Mouse (Mus musculus) frontal cortex, postnatal 36 days (tissue): ENCODE results near the gene Slc6a5.
"Not testable (repeated sequence)": the region's sequence is repeated elsewhere in the genome, so short reads cannot be mapped to it uniquely, and the experiment has no call there.

Experiments
- DNase-seq, 2 experiments: peaks; one replicate each; pipeline ENCODE4 v3.0.0; 2022; ENCODE audit warnings: low spot score in 2 of 2

Gene Slc6a5

DNA sequence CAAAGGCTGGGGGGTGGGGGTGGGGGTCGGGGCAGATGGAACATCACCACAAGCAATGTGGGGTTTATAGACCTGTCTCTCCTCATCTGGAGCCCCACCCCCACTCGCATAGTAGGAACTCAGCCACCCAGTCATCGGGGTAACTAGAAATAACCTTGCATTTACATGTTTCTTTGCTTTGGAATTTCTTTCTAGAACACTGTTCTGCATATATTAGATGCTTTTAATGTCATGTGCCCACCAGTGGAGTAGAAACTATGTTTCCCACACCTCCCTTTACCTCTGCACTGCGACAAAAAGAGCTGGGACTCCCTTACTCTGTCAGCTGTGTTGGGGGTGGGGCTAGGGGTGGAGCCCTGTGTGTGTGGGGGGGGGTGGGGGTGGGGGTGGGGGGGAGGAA lies 3.2 kb downstream of the Slc6a5 start:
- no peak for DNase-seq

DNA sequence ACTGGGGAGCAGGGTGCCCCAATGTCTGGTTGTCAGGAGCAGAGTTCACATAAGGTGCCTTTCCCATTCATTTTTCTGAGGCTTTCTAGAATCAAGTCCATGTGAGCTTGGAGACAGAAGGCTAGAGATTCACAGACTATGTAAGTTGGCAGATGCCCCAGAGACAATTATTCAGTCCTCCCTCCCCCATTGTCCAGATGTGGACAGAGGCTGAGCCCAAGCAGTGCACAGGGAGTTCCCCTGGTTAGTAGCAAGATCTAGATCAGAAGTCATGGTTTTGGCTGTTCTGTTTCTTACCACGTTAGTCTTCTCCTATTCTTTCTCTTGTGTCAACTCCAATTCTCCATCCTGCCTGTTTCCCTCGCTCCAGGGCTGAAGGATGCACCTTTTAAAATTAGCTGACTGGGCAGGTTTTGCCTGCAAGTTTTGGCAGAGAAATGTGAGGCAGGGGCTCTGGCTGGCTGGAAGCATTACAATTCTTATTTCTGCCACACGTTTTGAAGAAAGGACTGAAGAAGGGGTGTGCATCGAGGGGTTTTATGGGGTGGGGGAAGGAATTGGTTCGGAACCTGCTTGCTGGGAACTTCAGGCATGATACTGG lies 3.9 kb downstream of the Slc6a5 start:
- no peak for DNase-seq

DNA sequence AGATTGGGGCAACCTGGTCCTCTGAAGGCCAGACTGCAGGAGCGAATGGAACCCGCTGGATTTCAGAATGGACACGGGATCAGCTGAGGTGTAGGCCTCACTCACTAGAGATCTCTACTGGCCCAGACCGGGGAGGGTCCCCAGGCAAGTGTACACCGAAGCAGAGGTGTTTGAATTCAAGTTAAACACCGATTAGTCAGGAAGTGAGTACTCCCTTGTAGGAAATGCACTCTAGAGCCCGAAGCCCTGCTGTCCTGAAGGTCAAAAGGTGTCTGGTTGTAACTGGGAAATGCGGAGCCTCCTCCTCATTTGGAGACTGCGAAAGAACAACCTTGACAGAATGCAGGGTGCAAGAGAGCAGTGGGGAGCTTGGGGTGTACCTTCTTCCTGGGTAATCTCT lies 5.0 kb downstream of the Slc6a5 start:
- no peak for DNase-seq

DNA sequence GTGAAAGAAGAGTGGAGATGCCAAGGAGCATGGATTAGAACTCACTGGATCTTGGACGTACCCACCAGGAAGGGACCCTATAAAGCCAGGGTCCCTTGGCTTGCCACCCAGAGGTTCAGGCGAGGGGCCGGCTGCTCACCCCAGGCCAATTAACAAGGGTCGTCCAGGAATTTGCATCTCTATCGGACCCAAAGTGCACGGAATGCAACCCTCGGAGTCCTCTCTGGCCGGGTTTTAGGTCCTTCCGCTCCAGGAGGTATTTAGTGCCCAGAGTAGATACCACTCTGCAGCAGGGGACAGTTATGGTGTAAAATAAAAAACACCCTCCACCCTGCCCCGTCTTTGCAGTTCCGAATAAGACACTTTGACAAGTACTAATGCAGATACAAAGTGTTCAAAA lies 5.5 kb downstream of the Slc6a5 start:
- DNase-seq: no peak

DNA sequence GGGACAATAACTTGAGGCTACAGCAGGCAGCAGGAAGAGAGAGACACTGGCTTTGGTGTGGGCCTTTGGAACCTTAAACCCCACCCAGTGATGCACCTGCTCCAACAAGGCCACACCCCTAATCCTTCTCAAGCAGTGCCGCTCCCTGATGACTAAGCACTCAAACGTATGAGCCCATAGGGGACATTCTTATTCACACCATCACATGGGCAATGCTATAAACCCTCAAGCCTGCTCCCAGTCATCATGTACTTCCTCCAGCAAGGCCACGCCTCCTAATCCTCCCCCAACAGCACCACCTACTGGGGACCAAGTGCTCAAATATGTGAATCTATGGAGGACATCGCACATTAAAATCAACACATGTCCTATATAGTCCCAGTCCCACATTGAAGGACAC lies 9.5 kb downstream of the Slc6a5 start:
- no peak for DNase-seq

DNA sequence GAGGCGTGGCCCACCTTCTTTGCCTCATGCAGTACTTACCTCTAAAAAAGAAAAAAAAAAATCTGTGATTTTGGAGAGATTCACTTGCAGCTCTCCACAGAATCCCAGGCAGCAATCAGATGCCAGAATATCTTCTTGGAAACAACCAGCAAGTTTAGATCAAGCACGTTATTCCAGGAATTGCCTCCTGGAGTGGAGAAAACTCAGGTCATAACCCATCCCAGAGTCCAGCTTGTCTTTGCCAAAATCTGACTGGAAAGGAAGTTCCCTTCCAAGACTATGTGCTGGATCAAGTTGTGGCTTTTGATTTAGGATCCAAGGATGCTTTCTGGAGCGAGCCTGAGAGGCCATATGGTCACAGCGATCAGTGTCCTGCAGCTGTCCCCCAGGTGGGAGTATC lies 10.8 kb downstream of the Slc6a5 start:
- DNase-seq: no peak

DNA sequence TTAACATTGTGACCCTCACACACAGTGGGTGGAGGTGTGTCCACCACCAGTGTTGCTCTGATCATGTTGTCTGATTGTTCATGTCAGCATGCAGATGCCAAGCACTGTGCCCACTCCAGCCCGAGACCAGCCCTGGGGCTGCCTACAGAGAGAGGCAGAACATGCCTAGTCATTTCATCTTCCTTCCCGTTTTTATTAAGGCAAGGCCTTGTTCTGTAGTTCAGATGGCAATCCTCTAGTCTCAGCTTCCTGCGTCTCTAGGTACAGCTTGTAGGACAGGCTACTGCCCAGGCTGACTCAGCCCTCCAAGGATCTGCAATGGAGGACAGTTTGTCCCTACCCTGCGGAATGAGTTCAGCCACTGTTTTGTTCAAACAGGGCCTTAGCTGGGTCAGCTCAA lies 13.0 kb downstream of the Slc6a5 start:
- no peak for DNase-seq

DNA sequence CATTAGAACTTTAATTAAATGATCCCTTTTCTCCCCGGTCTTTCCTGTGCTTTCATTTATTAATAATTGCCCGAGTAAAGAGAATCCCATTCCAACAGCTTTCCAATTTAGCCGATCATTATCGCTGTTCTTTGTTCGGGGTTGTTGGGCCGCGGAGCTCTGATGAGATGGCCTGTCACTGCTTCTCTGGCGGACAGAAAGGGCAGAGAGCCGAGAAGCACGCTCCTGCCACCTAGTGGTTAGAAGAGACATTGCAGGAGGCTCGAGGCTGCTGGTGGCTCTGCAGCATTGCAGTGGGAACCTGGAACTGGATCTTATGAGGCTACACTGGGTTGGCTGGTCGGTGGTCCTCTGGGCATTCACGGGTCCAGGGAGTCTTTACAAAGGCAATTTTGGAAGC lies 13.4 kb downstream of the Slc6a5 start:
- DNase-seq: peak; percentile 73 to 93

DNA sequence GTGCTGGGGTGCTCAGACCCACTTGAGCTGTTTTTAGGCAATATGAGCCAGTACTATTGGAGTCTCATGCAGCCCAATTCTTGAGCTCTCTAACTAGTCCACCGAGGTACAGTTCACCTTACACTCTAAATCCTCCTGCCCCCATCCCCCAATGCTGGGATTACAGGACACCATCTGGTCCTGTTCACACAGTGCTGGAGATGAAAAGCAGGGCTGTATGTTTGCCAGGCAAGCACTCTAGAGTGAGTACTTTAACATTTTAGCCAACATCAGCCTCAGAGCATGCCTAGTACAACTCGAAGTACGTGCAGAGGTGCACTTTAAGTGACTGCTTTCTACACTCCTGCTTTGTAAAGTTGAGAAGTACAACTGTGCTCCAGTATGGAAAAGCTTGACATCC lies 18.6 kb downstream of the Slc6a5 start:
- DNase-seq: no peak

DNA sequence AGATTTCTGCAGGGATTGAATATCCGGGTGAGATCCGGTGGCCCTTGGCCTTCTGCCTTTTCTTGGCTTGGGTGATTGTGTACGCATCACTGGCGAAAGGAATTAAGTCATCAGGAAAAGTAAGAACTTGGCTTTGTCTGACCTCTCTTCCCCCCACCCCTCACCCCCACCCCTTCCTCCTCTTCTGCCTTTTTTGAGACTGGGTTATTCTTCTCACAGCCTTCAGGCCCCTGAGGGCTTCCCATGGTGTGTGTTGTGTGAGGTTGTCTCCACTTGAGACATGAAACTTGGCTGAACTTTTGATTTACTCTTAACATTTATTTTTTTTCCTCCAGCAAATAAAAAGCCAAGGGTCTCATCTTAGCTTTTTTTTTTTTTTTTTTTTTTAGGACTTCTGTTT lies 20.1 kb downstream of the Slc6a5 start:
- no peak for DNase-seq

DNA sequence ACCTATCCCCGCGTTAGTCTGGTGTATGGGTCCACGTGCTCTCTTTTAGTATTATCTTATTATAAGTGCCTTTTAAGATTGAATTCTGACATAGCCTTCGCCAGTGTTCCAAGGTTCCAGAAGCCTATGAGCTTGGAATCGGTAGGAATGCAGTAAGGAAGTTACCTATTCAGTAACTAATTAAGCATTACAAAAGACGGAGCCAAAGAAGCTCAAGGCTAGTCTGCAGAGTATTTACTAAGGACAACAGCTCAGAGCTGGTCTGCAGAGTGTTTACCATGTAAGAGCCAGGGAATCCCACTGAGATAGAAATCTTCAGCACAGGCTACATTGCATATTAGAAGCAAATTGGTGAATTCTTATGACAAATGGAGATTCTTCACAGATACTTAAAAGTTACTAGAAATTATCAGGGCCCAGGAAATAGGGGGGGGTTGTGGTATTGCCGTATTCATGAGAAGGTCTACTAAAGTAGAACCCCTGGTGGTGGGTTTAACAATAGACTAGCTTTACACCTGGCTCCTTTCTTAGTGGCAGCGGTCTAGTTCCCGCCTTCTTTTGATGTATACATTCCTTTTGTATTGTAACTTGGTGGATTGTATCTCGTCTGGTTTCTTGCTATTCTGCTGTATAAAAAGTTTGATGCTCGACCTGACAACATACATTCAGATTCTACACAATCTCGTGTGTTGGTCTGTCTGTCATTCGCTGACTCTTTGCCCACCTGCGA lies 23.6 kb downstream of the Slc6a5 start:
- DNase-seq: not testable (repeated sequence)

DNA sequence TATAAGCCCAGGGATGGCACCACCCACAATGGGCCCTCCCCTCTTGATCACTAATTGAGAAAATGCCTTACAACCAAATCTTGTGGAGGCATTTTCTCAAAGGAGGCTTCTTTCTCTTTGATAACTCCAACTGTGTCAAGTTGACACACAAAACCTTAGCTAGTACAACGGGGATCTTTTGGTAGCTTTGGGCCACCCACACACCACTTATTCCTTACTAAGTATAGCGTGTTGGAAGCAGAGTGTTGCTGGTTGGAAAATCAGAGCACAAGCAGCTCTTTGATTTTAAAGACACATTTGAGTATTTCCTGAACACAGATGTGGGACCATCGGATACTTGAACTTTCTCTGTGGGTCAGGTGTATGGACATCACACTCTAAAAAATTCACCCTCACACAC lies 26.9 kb downstream of the Slc6a5 start:
- peak in 1 of 2 experiments; percentile 44 for DNase-seq

DNA sequence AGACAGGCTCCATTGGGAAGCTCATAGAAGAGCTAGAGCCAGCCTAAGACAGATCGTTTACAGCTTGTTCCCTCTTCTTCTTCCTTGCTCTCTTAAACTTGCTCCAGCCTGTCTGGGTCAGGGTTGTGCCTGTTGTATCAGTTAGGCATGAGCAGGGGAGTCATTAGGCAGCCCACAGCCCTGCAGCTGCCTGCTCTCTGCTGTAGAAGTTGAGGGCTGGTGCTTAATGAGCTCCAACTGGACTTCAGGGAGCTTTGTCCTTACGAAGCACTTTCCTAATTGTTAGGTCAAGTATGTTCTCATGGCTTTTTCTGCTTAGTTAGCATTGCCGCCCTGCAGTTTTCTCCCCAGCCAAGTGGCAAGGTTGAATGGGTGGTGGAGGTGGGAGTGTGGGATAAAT lies 32.1 kb downstream of the Slc6a5 start:
- no peak for DNase-seq

DNA sequence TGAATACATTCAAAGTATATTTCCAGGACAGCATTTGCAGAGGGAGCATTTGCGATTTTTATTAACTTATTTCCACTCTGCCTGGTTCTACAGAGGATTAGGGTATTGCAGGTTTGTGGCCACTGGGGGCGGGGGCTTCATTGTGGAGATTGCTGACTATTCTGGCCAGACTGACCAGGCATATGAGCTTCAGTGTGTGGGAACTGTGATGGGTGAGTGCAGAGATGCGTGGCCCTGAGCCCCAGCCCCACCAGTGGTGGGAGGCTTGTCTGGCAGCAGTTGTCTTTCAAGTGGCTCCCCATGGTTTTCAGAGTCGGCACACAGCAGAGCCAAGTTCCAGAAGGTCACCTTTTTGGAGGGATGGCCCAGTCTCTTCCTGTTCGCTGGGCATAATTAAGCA lies 32.5 kb downstream of the Slc6a5 start:
- DNase-seq: no peak

DNA sequence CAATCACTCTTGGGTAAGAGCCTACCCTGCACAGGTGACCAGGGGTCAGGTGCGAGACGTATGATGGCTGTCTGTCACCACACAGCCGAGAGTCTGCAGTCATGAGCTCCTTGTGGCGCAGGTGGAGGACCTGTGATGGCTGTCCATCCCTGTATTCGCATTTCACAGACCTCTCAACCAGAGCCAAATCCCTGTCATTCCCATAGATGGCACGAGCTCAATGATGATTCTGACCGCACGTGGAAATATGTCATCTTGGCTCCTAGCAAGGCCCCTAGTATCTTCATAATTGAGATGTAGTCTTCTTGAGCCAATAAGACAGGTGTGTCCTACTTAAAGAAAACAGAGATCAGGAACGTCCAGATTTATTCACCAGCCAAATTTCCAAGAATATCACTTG lies 36.7 kb downstream of the Slc6a5 start:
- DNase-seq: no peak

DNA sequence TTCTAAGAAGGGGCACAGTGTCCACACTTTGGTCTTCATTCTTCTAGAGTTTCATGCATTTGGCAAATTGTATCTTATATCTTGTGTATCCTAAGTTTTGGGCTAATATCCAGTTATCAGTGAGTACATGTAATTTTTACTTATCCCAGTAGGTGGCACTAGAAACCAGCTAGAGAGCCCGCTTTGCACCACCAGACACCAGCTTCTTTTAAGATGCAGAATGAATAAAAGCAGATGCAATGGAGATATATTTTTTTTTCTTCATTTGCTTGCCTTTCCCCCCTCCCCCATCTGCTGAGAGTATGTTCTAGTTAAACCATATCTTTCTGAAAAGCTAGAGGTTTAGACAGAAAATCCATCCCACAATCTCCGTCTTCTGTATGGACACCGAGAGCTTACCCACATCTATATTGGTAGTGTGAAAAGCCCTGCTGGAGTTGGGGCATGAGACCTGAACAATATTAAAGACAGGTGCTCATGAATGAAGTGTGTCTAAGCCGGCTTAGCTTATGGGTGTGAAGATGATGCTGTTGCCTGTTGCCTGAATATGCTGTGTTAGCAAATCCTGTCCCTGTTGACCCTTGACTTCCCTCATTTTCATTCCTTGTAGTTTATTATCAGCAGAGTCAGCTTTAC lies 43.7 kb downstream of the Slc6a5 start:
- peak in 1 of 2 experiments; percentile 56 for DNase-seq

DNA sequence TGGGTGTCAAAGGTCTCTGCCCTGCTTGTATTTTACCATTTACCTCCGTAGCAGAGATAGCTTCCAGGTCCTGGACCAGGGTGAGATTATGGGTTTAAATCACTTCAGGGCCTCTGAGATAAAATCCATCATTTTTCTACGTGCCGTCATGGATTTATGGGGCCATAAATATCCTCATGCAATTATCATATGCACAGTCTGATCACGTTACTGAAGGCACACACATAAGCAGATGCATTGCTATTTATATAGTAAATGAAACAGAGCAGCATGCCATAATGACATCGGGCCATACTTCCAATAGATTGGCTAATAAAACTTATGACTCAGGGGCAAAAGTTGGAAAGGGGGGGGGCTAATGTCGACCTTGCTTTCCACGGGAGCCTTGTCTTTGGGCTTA lies 44.9 kb downstream of the Slc6a5 start:
- no peak for DNase-seq

DNA sequence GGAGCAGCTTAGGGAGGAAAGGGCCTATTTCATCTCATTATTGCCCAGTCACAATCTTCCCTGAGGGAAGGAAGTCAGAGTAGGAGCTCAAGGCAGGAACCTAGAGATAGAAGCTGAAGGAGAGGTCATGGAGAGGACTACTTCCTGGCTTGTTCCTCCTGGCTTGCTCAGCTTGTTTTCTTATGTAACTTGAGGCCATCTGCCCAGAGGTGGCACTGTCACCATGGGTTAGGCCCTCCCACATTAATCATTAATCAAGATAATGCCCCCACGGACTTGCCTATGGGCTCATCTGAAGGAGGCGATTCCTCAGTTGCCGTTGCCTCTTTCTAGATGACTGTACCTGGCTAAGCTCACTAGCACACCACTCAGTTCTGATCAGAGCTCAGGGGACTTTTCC lies 47.2 kb downstream of the Slc6a5 start:
- no peak for DNase-seq

DNA sequence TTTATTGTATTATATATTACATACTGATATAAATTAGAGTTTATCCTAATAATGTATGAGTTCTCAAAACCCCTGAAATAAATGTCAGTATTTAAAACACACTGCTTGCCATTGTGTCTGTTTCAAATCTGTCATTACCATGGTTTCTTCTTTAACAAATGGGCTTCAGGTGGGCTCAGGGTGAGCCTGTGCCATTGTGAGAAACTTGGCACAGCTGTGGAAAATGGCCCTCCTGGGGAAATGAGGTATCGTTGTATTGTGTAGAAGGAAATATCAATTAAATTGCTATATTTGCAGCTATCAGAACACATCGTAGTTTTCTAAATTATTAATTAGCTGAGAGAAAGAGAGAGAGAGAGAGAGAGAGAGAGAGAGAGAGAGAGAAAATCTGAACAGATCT lies 53.8 kb downstream of the Slc6a5 start:
- no peak for DNase-seq

DNA sequence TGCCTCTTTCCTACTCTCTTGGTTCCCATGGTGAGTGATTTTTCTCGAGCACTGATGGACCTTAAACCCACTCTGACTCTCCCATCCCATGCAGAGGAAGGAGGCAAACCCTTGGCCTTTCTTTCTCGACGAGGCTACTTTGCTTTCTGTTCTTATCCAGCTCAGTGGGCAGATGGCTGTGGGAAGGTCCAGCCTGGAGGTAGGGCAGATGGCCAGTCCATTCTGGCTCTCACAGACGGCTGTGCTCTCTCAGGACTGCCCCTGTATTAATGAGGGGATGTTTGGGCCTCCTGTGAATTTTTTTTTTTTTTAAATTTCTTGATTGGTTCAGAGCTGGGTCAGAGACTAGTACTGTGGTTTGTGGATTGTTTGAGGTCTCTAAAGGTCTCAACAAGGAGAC lies 59.6 kb downstream of the Slc6a5 start:
- DNase-seq: no peak

DNA sequence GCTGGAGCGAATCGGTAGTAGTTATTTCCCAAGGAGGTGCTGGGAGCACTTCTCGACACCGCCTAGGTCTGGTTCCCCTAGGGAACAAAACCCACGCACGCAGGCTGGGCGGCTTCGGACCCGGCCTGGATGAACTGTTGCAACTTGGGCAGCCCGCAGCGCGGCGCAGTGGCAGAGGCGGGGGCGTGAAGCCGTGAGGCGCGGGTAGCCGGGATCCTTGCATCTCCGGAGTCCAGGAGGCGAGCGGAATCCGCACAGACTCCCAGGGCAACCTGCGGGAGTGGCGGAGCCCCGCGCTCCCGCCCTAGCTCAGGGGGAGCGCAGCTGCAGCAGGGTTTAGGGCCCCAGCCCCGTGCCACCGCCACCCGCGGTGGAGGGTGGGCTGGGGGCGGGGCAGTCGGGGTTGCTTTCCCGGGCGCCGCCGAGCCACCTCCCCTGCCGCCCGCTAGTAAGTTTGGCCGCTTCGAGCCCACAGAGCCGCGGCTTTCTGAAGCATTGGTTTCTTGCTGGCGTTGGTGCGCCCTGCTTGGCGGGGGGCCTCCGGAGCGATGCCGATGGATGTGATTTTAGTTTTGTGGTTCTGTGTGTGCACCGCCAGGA lies 65.0 kb downstream of the Slc6a5 start, which contains the start of gene Nell1:
Gene Nell1, plus strand, starts transcription at position 24 of the 600 bp plus-strand sequence.
- DNase-seq: peak; percentile 45 to 47

DNA sequence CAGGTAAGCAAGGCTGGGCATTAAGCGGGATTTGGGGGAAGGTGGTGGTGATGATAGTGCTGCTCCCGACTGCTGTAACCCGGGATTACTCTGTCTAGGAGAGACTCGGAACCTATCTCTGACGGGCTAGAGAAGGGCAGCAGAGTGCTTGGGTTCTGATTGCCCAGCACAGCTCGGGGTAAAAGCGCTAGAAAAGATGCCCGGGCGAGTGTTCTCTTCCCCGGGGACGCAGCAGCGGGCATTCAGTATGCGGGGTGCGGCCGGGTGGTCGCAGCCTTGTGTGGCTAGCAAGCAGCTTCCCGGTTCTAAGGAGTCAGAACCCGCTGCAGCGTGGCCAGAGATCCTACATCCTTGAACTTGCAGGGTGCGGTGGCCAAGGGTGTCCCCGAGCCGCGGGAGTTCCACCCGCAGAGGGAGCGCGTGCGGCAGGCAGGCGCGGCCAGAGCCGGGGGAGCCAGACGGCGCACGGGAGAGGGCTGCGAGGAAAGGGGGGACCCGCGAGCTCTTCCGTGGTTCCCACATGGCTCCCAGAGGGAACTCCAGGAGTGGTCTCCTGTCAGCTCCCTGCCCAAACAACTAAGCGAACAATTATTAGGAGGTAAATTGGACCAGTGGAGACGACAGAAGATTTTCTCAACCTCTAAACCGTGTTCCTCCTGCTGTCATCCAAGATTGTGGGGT lies 65.6 kb downstream of the Slc6a5 start:
- peak; percentile 54 for DNase-seq
